Mouse (Mus musculus): ENCODE data around the gene Tpcn2. TPM values are rescaled to one million over a fixed set of nuclear protein-coding genes. Genes with fewer than 3 reads are reported as not detected.
A peak's percentile ranks its signal among the peaks of the same experiment; 100 is the strongest.

Gene Tpcn2
- 8.8 and 9.7 TPM in 2 replicates for polyA plus RNA-seq (2015; fragmentation: Nextera tagmentation; extraction: Ambion mirVana)

DNA sequence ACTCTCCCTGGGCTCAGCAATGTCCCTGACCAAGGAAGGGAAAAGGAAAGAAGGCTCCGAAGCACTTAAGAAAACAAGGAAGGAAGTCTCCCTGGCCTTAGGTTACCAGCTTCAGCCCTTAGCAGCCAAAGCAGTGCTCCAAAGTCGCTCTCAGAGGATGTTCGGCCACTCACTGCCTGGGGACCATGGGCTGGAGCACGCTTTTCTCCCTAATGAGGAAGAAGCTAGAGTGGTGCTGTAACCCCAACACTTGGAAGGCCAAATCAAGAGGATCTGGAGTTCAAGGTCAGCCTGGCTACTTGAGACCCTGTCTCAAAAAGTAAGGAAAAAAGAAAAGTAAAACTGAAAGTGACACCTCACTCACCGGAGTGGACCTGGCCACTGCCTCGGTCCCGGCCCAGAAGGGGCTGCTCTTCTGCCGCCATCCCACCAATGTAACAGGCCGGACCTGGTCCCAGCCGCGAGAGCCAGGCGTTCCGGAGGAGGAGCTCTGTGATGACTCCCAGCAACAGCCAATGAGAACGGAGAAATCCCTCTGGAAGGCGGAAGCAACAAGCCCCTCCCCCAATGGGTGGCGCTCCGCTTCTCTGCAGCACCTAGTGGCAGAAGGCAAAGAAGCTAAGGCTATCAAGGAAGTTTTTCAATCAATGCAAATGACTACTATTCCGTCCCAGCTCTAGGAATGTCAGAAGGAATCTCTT lies at the start of gene Tpcn2:
Gene Tpcn2 (minus strand): TSS at position 525 of the 701 bp plus-strand sequence.
- H3K4me1 ChIP-seq: peaks cover 30% of the 10 kb centered on the region
- peak within 1 kb of the TSS; percentile 53 for H3K9ac ChIP-seq
- H3K4me2 ChIP-seq: peak within 1 kb of the TSS; percentile 75
- H3K4me3 ChIP-seq (replicated peaks): peak within 1 kb of the TSS; percentile 59
- H3K27me3 ChIP-seq: no peaks in the 10 kb centered on the region
- no peaks in the 10 kb centered on the region for H3K9me3 ChIP-seq (replicated peaks)
- peaks cover 17% of the 10 kb centered on the region for H3K36me3 ChIP-seq
- WGBS: 1% methylated on average over 18 of the region's 18 CpGs
- peak within 1 kb of the TSS; percentile 45; the same call in 1 of the 2 replicates for H3K27ac ChIP-seq
- ATAC-seq (replicated peaks; ENCODE audit: low FRiP score): peak; percentile 94

DNA sequence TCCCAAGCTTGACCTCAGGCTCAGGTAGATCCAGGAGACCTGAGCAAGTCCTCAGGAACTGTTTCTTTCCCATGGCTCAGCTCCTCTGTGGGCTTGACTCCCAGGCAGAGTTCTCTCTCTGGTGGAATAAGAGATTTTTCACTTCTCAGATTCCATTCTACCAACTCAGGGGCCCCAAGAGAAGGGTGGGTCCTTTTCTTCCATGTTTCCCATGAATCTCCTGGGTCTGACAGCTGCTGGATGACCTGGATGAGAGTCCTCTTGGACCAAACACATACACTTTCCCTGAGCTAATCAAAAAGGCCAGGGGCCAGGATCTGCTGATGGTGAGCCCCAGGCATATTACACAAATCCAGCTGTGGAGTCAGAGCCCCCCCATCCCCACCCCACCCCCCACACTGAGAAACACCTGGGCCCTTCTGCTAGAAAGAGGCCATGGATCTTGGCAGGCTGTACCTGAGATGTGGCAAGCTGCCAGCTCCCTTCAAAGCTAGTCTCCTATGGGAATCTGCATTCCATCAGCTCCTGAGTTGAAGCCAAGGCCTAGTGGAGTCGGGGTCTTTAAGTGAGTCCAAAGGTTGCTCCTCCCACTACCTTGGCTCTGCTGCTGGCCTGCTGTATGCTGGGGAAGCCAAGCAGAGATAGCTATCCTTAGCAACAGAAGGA lies 48.7 kb upstream of the Tpcn2 start:
- no peaks in the 10 kb centered on the region for H3K36me3 ChIP-seq
- H3K4me3 ChIP-seq (replicated peaks): no peak overlapping the region
- no peaks in the 10 kb centered on the region for H3K27me3 ChIP-seq
- H3K27ac ChIP-seq: 0 out of 2 replicates have a peak overlapping the region, but pooled peaks have one; percentile 9
- H3K4me1 ChIP-seq: peaks cover 26% of the 10 kb centered on the region
- H3K4me2 ChIP-seq: no peak overlapping the region
- H3K9me3 ChIP-seq (replicated peaks): no peaks in the 10 kb centered on the region
- ATAC-seq (replicated peaks; ENCODE audit: low FRiP score): peak; percentile 52; the same call in 1 of the 2 replicates
- 38% methylated on average over 1 of the region's 1 CpGs for WGBS
- no peak overlapping the region for H3K9ac ChIP-seq

DNA sequence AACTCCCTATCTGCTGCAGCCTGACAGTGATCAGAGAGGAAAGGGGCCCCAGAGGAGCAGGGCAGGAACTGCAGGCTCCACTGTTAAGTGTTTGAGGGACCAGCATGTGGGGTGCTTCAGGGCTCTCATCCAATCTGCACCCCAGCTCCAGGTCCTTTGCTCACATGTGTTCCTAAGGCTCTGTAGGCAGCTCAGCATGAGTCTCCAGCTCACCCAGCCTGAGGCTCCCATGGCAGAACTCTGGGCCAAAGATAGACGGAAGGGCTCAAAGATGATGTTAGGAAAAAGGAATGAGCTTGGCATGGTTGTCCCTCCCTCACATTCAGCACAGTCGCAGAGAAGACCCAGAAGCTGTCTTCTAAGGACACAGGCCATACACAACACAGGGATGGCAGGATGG lies 46.8 kb upstream of the Tpcn2 start:
- H3K36me3 ChIP-seq: no peaks in the 10 kb centered on the region
- H3K4me3 ChIP-seq (replicated peaks): no peak overlapping the region
- no peak for ATAC-seq (replicated peaks; ENCODE audit: low FRiP score)
- no peak overlapping the region for H3K9ac ChIP-seq
- no peaks in the 10 kb centered on the region for H3K9me3 ChIP-seq (replicated peaks)
- no peaks in the 10 kb centered on the region for H3K27me3 ChIP-seq
- H3K27ac ChIP-seq: no peak overlapping the region
- H3K4me1 ChIP-seq: peaks cover 26% of the 10 kb centered on the region
- 85% methylated on average over 2 of the region's 2 CpGs for WGBS
- no peak overlapping the region for H3K4me2 ChIP-seq

DNA sequence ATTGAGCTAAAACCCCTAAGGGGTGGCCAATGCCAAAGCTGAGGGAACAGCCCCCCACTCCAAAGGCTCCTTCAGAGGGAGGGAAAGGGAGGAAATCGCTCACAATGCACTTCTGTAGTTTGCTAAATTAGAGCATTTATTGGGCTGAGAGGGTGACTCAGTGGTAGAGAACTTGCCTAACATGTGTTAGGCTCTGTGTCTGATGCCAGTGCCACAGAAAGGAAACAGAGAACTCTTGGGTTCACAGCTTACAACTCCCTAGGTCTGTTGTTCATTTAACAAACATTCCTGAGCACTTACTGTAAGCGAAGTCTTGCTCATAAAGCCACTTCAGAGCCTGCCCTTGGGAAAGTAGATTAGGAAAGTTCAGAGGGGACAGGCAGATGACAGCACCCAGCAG lies 46.2 kb upstream of the Tpcn2 start:
- H3K9ac ChIP-seq: no peak overlapping the region
- H3K4me1 ChIP-seq: peaks cover 26% of the 10 kb centered on the region
- H3K36me3 ChIP-seq: no peaks in the 10 kb centered on the region
- H3K27me3 ChIP-seq: no peaks in the 10 kb centered on the region
- 48% methylated on average over 2 of the region's 2 CpGs for WGBS
- no peak overlapping the region for H3K27ac ChIP-seq
- no peak overlapping the region for H3K4me3 ChIP-seq (replicated peaks)
- no peaks in the 10 kb centered on the region for H3K9me3 ChIP-seq (replicated peaks)
- no peak overlapping the region for H3K4me2 ChIP-seq
- ATAC-seq (replicated peaks; ENCODE audit: low FRiP score): no peak

DNA sequence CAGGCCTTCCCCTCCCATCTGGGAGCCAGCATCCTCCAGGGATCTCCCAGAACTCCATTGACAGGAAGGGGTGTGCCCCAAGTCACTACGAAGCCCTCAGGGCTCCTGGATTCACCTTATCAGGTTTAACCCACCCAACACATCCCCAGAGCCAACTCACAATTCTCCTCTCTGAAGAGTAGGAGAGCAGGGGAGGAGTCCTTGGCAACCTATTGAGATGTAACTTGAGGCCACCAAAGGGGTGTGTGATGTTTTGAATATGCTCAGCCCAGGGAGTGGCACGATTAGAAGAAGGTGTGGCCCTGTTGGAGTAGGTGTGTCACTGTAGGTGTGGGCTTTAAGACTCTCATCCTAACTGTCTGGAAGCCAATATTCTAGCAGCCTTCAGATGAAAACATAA lies 41.9 kb upstream of the Tpcn2 start:
- 40% methylated on average over 2 of the region's 2 CpGs for WGBS
- Histone ChIP-seq H3K27ac (no peak overlapping the region), H3K36me3 (no peaks in the 10 kb centered on the region), H3K4me3 (replicated peaks) (no peak overlapping the region), H3K9me3 (replicated peaks) (no peaks in the 10 kb centered on the region), H3K9ac (no peak overlapping the region), H3K4me1 (peaks cover 14% of the 10 kb centered on the region), H3K4me2 (no peak overlapping the region), H3K27me3 (no peaks in the 10 kb centered on the region)
- ATAC-seq (replicated peaks; ENCODE audit: low FRiP score): no peak

DNA sequence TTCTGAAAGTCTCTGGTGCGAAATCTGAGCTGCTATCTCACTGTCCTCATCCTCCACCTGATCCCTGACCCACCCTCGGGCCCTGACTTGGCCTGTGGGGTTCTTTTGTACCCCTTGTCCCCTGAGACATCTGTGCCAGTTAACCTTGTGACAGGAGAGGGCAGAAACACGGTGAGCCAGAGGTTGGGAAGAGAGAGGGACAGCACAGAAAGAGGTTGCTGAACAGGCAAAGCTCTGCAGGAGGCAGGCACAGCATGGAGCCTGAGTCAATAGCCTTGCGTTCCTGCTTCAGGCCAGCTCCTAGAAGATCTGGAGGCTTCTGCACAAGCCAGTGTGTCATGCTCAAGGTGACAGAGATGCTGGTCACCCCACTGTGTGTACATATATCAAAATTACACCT lies 39.8 kb upstream of the Tpcn2 start:
- Histone ChIP-seq H3K27me3 (no peaks in the 10 kb centered on the region), H3K4me3 (replicated peaks) (no peak overlapping the region), H3K9me3 (replicated peaks) (no peaks in the 10 kb centered on the region), H3K36me3 (no peaks in the 10 kb centered on the region), H3K9ac (no peak overlapping the region), H3K4me1 (no peaks in the 10 kb centered on the region), H3K27ac (no peak overlapping the region), H3K4me2 (no peak overlapping the region)
- 31% methylated on average over 4 of the region's 4 CpGs for WGBS
- ATAC-seq (replicated peaks; ENCODE audit: low FRiP score): no peak

DNA sequence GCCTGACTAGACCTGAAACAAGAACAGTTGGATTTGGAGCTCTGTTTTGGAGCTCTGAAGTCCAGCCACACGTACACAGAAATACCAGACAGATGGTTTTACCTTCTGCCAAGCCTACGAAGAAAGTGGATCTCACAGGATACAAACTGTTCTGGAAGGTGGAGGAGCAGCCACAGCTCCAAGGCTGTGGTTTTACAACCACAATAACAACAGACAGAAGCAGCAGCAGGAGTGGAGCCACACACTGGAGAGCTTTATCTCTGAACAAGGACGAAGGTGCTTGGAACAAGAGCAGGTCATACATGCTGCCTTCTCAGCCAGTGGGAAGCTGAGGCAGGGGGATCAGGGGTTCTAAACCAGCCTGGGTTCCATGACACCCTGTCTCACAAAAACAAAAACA lies 35.7 kb upstream of the Tpcn2 start:
- no peak overlapping the region for H3K4me3 ChIP-seq (replicated peaks)
- no peak overlapping the region for H3K9ac ChIP-seq
- no peak for ATAC-seq (replicated peaks; ENCODE audit: low FRiP score)
- H3K36me3 ChIP-seq: no peaks in the 10 kb centered on the region
- H3K27me3 ChIP-seq: no peaks in the 10 kb centered on the region
- H3K27ac ChIP-seq: no peak overlapping the region
- WGBS: 57% methylated on average over 3 of the region's 3 CpGs
- H3K4me2 ChIP-seq: no peak overlapping the region
- H3K9me3 ChIP-seq (replicated peaks): no peaks in the 10 kb centered on the region
- H3K4me1 ChIP-seq: no peaks in the 10 kb centered on the region

DNA sequence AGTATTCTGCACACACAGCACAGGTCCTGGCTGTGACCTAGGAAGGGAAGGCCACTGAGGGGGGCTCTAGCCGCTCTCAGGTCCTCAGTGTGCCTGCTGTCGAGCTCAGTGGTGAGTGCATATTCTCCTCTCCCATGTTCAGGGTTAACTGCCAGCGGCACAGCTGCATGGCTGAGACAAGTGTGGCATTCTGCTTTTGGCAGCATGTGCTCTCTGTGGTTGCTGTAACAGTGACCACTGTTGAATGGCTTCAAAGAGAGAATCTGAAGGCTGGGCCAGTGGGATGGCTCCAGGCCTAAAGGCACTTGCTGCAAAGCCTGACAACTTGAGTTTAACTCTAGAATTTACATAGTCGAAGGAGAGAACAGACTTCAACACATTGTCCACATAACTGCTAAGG lies 33.7 kb upstream of the Tpcn2 start:
- no peak overlapping the region for H3K4me3 ChIP-seq (replicated peaks)
- H3K9me3 ChIP-seq (replicated peaks): no peaks in the 10 kb centered on the region
- no peaks in the 10 kb centered on the region for H3K36me3 ChIP-seq
- WGBS: 77% methylated on average over 4 of the region's 4 CpGs
- H3K27me3 ChIP-seq: no peaks in the 10 kb centered on the region
- ATAC-seq (replicated peaks; ENCODE audit: low FRiP score): no peak
- no peak overlapping the region for H3K4me2 ChIP-seq
- no peak overlapping the region for H3K27ac ChIP-seq
- H3K9ac ChIP-seq: no peak overlapping the region
- H3K4me1 ChIP-seq: no peaks in the 10 kb centered on the region

DNA sequence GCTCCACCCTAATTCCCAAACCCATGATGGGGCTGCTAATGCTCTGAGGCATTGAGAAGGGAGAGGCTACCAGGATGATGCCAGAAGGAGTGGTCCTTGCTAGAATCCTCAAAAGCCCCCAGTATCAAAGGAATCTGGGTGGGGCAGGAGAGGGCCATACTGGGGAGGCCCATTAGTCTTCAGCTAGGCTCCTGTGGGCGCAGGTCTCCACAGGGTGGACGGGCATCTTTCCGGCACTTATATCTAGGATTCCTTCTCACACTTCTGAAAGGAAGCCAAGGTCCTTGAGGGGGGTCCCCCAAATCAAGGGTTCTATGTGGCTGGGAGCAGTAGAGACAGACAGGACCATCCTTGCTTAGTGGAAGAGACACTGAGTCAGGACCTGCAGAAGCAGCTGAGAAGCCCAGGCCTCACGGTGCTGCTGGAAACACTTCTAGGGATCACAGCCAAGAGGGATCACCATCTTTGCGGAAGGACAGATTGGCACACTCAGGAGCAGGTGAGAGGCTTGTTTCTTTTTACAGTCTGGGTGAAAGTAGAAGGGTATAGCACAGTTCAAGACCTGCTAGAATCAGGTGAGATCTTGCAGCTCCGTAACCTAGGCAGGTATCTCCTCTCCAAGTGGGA lies 31.1 kb upstream of the Tpcn2 start, which contains the start of gene Mrgprd:
Gene Mrgprd (plus strand): TSS at position 51 of the 627 bp plus-strand sequence.
- Histone ChIP-seq H3K9ac (no peak within 1 kb of the TSS), H3K36me3 (no peaks in the 10 kb centered on the region), H3K4me1 (peaks cover 11% of the 10 kb centered on the region; the same call in 1 of the 2 replicates), H3K4me2 (no peak within 1 kb of the TSS), H3K27ac (no peak within 1 kb of the TSS), H3K27me3 (no peaks in the 10 kb centered on the region), H3K9me3 (replicated peaks) (no peaks in the 10 kb centered on the region), H3K4me3 (replicated peaks) (no peak within 1 kb of the TSS)
- WGBS: 82% methylated on average over 6 of the region's 6 CpGs
- ATAC-seq (replicated peaks; ENCODE audit: low FRiP score): no peak

DNA sequence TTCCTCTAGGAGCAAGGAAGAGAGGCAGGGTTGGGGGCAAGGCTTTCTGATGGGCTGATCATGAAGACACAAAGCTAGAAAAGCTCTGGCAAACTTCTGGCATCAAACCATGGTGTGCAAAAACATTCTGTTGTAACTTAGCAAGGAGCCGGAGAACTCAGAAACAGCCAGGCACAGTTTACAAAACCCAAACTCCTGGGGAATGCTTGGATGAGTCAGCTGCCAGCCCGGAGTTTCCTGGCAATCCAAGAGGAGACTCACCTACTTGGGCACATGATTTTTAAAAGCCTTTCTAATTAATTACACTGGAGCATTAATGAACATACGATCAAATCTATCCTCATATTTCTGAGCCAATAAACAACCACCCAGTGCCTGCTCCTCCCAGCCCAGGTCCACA lies 28.3 kb upstream of the Tpcn2 start:
- Histone ChIP-seq H3K4me3 (replicated peaks) (no peak overlapping the region), H3K9ac (no peak overlapping the region), H3K4me2 (no peak overlapping the region), H3K4me1 (peaks cover 15% of the 10 kb centered on the region; the same call in 1 of the 2 replicates), H3K9me3 (replicated peaks) (no peaks in the 10 kb centered on the region), H3K27ac (no peak overlapping the region), H3K36me3 (no peaks in the 10 kb centered on the region), H3K27me3 (no peaks in the 10 kb centered on the region)
- 87% methylated on average over 3 of the region's 3 CpGs for WGBS
- ATAC-seq (replicated peaks; ENCODE audit: low FRiP score): no peak

DNA sequence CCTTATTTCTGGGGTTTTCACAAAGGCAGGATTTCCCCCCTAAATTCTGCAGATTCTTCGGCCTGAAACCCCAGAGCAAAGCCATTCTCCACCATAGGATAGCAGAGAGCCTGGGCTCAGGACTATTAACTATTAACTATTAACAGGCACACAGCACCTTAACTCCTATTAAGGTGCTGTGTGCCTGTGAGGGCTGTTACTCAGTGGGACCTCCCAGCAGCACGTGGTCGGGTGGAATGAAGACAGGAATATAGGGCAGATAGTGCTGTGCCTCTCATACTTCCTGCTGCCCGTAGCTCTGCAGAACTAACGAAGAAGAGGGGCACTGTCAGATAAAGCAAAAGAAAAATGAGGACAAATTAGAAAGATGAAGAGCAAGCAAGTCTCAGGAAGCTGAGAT lies 26.7 kb upstream of the Tpcn2 start:
- ATAC-seq (replicated peaks; ENCODE audit: low FRiP score): peak; percentile 60
- no peaks in the 10 kb centered on the region for H3K36me3 ChIP-seq
- H3K27ac ChIP-seq: no peak overlapping the region
- no peak overlapping the region for H3K9ac ChIP-seq
- H3K9me3 ChIP-seq (replicated peaks): no peaks in the 10 kb centered on the region
- no peak overlapping the region for H3K4me3 ChIP-seq (replicated peaks)
- no peaks in the 10 kb centered on the region for H3K27me3 ChIP-seq
- 64% methylated on average over 5 of the region's 5 CpGs for WGBS
- peaks cover 15% of the 10 kb centered on the region; the same call in 1 of the 2 replicates for H3K4me1 ChIP-seq
- H3K4me2 ChIP-seq: no peak overlapping the region

DNA sequence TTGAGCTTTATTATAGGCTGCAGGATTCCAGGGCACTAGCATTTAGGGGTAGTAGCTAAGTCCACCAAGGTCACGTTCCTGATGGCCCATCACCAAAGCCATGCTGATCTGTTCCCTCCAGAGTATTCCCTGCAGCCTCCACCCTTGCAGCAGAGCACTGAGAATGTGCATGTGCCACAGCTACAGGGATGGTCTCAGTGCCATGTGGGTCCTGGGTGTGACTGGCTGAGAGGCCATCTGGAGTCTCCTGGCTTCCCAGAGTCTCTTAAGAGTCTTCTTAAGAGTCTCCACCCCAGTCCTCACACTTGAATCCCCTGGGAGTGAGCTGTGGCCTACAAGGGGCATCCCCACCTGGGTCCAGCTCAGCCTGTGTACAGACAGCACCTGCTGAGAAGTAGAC lies 26.1 kb upstream of the Tpcn2 start:
- Histone ChIP-seq H3K36me3 (no peaks in the 10 kb centered on the region), H3K4me1 (peaks cover 15% of the 10 kb centered on the region; the same call in 1 of the 2 replicates), H3K9ac (no peak overlapping the region), H3K9me3 (replicated peaks) (no peaks in the 10 kb centered on the region), H3K27ac (no peak overlapping the region), H3K4me2 (no peak overlapping the region), H3K27me3 (no peaks in the 10 kb centered on the region), H3K4me3 (replicated peaks) (no peak overlapping the region)
- ATAC-seq (replicated peaks; ENCODE audit: low FRiP score): no peak
- WGBS: 77% methylated on average over 1 of the region's 1 CpGs

Measured in kidney, embryonic 15.5 days (tissue).